Mouse (Mus musculus) neural tube, embryonic 10.5 days (tissue): ENCODE results near the gene Zbtb39.
"Not testable (repeated sequence)": the region's sequence is repeated elsewhere in the genome, so short reads cannot be mapped to it uniquely, and the experiment has no call there.

ENCODE experiments used
- DNase-seq: peaks from one replicate; pipeline ENCODE4 v3.0.0-alpha.2; 2017; ENCODE audit warnings: low spot score; ENCODE audit errors: extremely low spot score

Gene Zbtb39

GRCm38 (mm10) chr10:127785411-127785810, 46.1 kb downstream of the Zbtb39 start:
- not testable (repeated sequence) for DNase-seq
